Comparison of ENCODE assay signal across 7 mouse cellular contexts in the genomic region with DNA sequence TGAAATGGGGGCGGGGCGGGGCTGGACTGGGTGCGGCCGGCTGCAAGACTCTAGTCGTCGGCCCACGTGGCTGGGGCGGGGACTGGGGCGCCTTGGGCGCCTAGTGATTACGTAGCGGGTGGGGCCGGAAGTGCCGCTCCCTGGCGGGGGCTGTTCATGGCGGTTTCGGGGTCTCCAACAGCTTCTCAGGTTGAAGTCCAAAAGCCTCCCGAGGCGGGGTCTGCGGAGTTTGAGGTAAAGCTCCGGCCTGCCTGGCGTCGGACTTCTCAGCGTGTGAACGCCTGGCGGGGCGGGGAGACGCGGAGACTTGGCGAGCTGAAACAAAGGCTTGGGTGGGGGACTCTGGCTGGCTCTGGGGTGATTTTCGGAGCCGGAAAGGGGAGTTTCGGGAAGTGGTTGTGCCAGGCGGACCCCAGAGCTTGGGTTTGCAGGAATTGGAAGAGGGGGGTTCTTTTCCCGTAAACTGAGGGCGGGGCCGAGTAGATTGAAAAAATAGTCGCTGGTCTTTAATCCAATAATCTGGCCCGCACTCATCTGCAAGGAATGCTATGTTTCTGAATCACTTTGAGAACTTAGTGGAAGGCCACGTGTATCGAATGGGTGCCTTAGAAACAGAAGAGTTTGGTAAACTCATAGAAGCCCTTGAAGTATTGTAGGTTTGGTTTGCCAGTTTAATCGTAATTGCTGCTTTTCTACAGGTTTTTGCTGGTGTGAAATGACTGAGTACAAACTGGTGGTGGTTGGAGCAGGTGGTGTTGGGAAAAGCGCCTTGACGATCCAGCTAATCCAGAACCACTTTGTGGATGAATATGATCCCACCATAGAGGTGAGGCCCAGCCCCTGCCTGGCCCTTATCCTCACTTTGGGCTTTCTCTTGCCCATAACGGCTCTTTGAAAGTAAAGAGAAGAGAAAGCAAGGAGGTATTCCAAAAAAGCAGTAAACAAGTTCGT. TPM values are rescaled to one million over a fixed set of nuclear protein-coding genes. Genes with fewer than 3 reads are reported as not detected.
DNase-seq lines count a peak whose midpoint lies in the region; ATAC-seq and TF ChIP-seq lines count a peak whose summit lies in the region.

Gene Nras, plus strand, starts transcription at position 79 of the 951 bp plus-strand sequence.

- peak; percentile 95 for ATAC-seq in embryonic facial prominence, embryonic 12.5 days (ENCODE audit: insufficient number of reproducible peaks, insufficient read depth, low FRiP score, low TSS enrichment)
- peak; percentile 96 for ATAC-seq in limb, embryonic 12.5 days (ENCODE audit: insufficient number of reproducible peaks, insufficient read depth, low FRiP score, low TSS enrichment, low read depth)
- peak; percentile 99 for ATAC-seq in midbrain, embryonic 15.5 days (replicated peaks)

- H3K9me3 ChIP-seq in embryonic facial prominence, embryonic 12.5 days = no peaks in the 10 kb centered on the region
- H3K9me3 ChIP-seq in limb, embryonic 12.5 days = no peaks in the 10 kb centered on the region
- no peaks in the 10 kb centered on the region for H3K9me3 ChIP-seq in midbrain, embryonic 15.5 days

- 3% methylated on average over 46 of the region's 46 CpGs for WGBS in embryonic facial prominence, embryonic 12.5 days
- 1% methylated on average over 46 of the region's 46 CpGs for WGBS in kidney, adult 2 months
- 3% methylated on average over 46 of the region's 46 CpGs for WGBS in limb, embryonic 12.5 days
- 3% methylated on average over 46 of the region's 46 CpGs for WGBS in midbrain, embryonic 15.5 days
- WGBS in spleen, adult 2 months = 2% methylated on average over 46 of the region's 46 CpGs

- peak within 1 kb of the TSS; percentile 97 for H3K27ac ChIP-seq in embryonic facial prominence, embryonic 12.5 days
- H3K27ac ChIP-seq in kidney, adult 2 months (ENCODE audit: insufficient read depth, low read depth, low read length) = peak within 1 kb of the TSS; percentile 74
- peak within 1 kb of the TSS; percentile 99 for H3K27ac ChIP-seq in limb, embryonic 12.5 days
- peak within 1 kb of the TSS; percentile 92 for H3K27ac ChIP-seq in midbrain, embryonic 15.5 days
- H3K27ac ChIP-seq in spleen, adult 2 months (ENCODE audit: insufficient read depth, low read length) = peak within 1 kb of the TSS; percentile 84

- H3K36me3 ChIP-seq in embryonic facial prominence, embryonic 12.5 days = peaks cover 61% of the 10 kb centered on the region
- H3K36me3 ChIP-seq in kidney, adult 2 months (ENCODE audit: control insufficient read depth, insufficient read depth, low read length) = peaks cover 9% of the 10 kb centered on the region
- H3K36me3 ChIP-seq in limb, embryonic 12.5 days = peaks cover 70% of the 10 kb centered on the region
- H3K36me3 ChIP-seq in midbrain, embryonic 15.5 days (replicated peaks) = peaks cover 42% of the 10 kb centered on the region
- peaks cover 34% of the 10 kb centered on the region for H3K36me3 ChIP-seq in spleen, adult 2 months (ENCODE audit: control insufficient read depth, insufficient read depth, low read length)

- H3K27me3 ChIP-seq in embryonic facial prominence, embryonic 12.5 days = no peaks in the 10 kb centered on the region
- H3K27me3 ChIP-seq in kidney, adult 2 months (replicated peaks; ENCODE audit: control insufficient read depth, insufficient read depth, low read length) = no peaks in the 10 kb centered on the region
- H3K27me3 ChIP-seq in limb, embryonic 12.5 days = no peaks in the 10 kb centered on the region
- no peaks in the 10 kb centered on the region for H3K27me3 ChIP-seq in midbrain, embryonic 15.5 days (replicated peaks)
- no peaks in the 10 kb centered on the region for H3K27me3 ChIP-seq in spleen, adult 2 months (ENCODE audit: control insufficient read depth, insufficient read depth, low read length)

- DNase-seq in adrenal gland, postnatal 25 days = peak; percentile 97
- peak; percentile 96 to 97 for DNase-seq in heart, adult 18-20 months
- peak; percentile 95 for DNase-seq in kidney, adult 2 months
- peak; percentile 79 to 91 for DNase-seq in spleen, adult 2 months (ENCODE audit: low read depth in 1 of 2, low spot score in 2 of 2)

- TF ChIP-seq POLR2A in kidney, adult 2 months (IDR thresholded peaks at IDR 0.05; ENCODE audit: low read depth, low read length) = no peak
- peak; percentile 40 for TF ChIP-seq POLR2A in spleen, adult 2 months (IDR thresholded peaks at IDR 0.05; ENCODE audit: low read depth, low read length)

- no peak for TF ChIP-seq CTCF in kidney, adult 2 months (conservative IDR thresholded peaks at IDR 0.05; ENCODE audit: insufficient read depth, insufficient read length, low read depth, low read length)
- TF ChIP-seq CTCF in spleen, adult 2 months (IDR thresholded peaks at IDR 0.05; ENCODE audit: extremely low read depth, insufficient read depth, insufficient read length, insufficient replicate concordance) = no peak

- H3K9ac ChIP-seq in embryonic facial prominence, embryonic 12.5 days = peak within 1 kb of the TSS; percentile 83
- H3K9ac ChIP-seq in limb, embryonic 12.5 days (replicated peaks) = peak within 1 kb of the TSS; percentile 80
- peak within 1 kb of the TSS; percentile 71 for H3K9ac ChIP-seq in midbrain, embryonic 15.5 days

- 0 out of 2 replicates have a peak, but pooled peaks cover 3% of the 10 kb centered on the region for H3K4me1 ChIP-seq in embryonic facial prominence, embryonic 12.5 days
- H3K4me1 ChIP-seq in kidney, adult 2 months (ENCODE audit: control insufficient read depth, insufficient read depth, low read length) = peaks cover 6% of the 10 kb centered on the region; the same call in 1 of the 2 replicates
- no peaks in the 10 kb centered on the region for H3K4me1 ChIP-seq in limb, embryonic 12.5 days (replicated peaks)
- peaks cover 9% of the 10 kb centered on the region for H3K4me1 ChIP-seq in midbrain, embryonic 15.5 days
- H3K4me1 ChIP-seq in spleen, adult 2 months (ENCODE audit: control insufficient read depth, insufficient read depth, insufficient read length) = peaks cover 3% of the 10 kb centered on the region

- peak within 1 kb of the TSS; percentile 76 for H3K4me2 ChIP-seq in embryonic facial prominence, embryonic 12.5 days (replicated peaks)
- peak within 1 kb of the TSS; percentile 80 for H3K4me2 ChIP-seq in limb, embryonic 12.5 days
- peak within 1 kb of the TSS; percentile 55 for H3K4me2 ChIP-seq in midbrain, embryonic 15.5 days

- peak within 1 kb of the TSS; percentile 71 for H3K4me3 ChIP-seq in embryonic facial prominence, embryonic 12.5 days
- H3K4me3 ChIP-seq in kidney, adult 2 months (ENCODE audit: insufficient read depth, low read depth, low read length) = peak within 1 kb of the TSS; percentile 75
- H3K4me3 ChIP-seq in limb, embryonic 12.5 days (replicated peaks) = peak within 1 kb of the TSS; percentile 71
- peak within 1 kb of the TSS; percentile 72 for H3K4me3 ChIP-seq in midbrain, embryonic 15.5 days
- H3K4me3 ChIP-seq in spleen, adult 2 months (ENCODE audit: extremely low read depth, insufficient read depth, insufficient read length) = peak within 1 kb of the TSS; percentile 78

RNA-seq across cellular contexts. Expression of gene Nras, which starts in this region (rescaled TPM):
- 35.6 and 60.0 TPM in 2 replicates for total RNA-seq in adrenal gland, postnatal 25 days (2021)
- 105 and 107 TPM in 2 replicates for polyA plus RNA-seq in embryonic facial prominence, embryonic 12.5 days (2016; fragmentation: Nextera tagmentation; extraction: Ambion mirVana)
- 10 to 100 TPM; 44.3 to 46.7 TPM for total RNA-seq in heart, adult 18-20 months (2021)
- 13.3 and 17.2 TPM in 2 replicates for polyA plus RNA-seq in kidney, adult 2 months (2012; rRNA removed)
- polyA plus RNA-seq in limb, embryonic 12.5 days (2016; fragmentation: Nextera tagmentation; extraction: Ambion mirVana) = 82.9 and 85.5 TPM in 2 replicates
- polyA plus RNA-seq in midbrain, embryonic 15.5 days (2015; fragmentation: Nextera tagmentation; extraction: Ambion mirVana) = 92.6 and 93.0 TPM in 2 replicates
- polyA plus RNA-seq in spleen, adult 2 months (2012; rRNA removed) = 10.5 and 12.7 TPM in 2 replicates

Comparison
In these comparisons a context has a peak if more than half of its experiments do, and no peak if none do; other contexts are left out.
1. Peak in every context shown above with its lines: DNase-seq, ATAC-seq, H3K4me3 ChIP-seq and H3K27ac ChIP-seq.